Mouse (Mus musculus) regulatory T cell (primary cell): Measurements from ENCODE around the gene Bahd1.

Source experiments
- in situ Hi-C: fragments of 300-600 bp; cut with MboI, MseI; formaldehyde crosslinking; loops from one replicate; pipeline ENCODE4 v1.15.1; 2025; ENCODE audit warnings: high pct_unique_total_duplicates

Bahd1 gene

GRCm38 (mm10) chr2:118897808-118898207 lies 2.4 kb upstream of the Bahd1 start:
- in situ Hi-C loops = loop anchor here (25.0 kb wide), 1 partner anchor 136 kb away; the partner anchor contains the start of genes Ccdc9b and Phgr1

GRCm38 (mm10) chr2:118898771-118899170 lies 1.4 kb upstream of the Bahd1 start:
- in situ Hi-C loops = loop anchor here (25.0 kb wide), 1 partner anchor 136 kb away; the partner anchor contains the start of genes Ccdc9b and Phgr1

GRCm38 (mm10) chr2:118899306-118899705 lies 871 bp upstream of the Bahd1 start:
- in situ Hi-C loops = loop anchor here (25.0 kb wide), 1 partner anchor 137 kb away; the partner anchor contains the start of genes Ccdc9b and Phgr1

- in situ Hi-C loops = no loop called here
Measured at GRCm38 (mm10) chr2:118900826-118901140, 606 bp downstream of the Bahd1 start.

DNA sequence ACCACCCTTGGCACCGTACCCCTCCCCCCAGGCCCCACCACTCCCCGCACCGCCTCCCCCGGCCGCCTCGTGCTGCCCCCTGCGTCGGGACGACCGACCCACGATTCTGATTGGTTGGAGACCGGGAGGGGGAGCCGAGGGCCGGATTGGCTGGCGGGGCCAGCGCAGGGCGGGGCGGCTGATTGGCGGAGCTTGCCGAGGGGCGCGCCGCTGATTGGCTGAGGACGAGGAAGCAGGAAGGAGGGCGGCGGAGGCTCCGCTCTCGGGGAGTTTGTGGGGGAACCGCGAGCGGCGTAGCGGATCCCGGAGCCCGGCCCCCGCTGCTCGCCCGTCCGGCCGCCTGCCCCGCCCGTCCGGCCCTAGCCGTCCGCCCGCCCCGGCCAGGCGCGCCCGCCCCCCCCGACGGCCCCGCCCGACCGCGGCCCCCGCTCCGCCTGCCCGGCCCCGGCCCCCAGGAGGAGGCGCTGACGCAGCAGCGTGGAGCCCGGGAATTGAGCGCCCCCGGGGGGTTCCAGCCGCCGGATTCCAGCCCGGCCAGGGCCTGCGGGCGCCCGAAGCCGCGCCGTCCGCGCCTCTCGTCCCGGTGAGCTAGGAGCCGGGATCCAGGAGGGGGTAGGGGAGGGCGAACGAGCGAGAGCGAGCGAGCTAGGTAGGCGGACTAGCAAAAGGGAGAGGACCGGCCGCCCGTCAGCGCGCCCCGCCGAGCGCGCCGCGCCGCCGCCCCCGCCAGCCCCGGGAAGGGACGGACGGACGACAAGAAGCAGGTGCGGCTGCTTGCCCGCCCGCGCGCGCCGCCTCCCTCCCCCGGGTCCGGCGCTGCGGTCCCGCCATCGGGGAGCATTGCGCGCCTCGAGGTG lies 1.2 kb downstream of the Bahd1 start:
- in situ Hi-C loops = no loop called here

DNA sequence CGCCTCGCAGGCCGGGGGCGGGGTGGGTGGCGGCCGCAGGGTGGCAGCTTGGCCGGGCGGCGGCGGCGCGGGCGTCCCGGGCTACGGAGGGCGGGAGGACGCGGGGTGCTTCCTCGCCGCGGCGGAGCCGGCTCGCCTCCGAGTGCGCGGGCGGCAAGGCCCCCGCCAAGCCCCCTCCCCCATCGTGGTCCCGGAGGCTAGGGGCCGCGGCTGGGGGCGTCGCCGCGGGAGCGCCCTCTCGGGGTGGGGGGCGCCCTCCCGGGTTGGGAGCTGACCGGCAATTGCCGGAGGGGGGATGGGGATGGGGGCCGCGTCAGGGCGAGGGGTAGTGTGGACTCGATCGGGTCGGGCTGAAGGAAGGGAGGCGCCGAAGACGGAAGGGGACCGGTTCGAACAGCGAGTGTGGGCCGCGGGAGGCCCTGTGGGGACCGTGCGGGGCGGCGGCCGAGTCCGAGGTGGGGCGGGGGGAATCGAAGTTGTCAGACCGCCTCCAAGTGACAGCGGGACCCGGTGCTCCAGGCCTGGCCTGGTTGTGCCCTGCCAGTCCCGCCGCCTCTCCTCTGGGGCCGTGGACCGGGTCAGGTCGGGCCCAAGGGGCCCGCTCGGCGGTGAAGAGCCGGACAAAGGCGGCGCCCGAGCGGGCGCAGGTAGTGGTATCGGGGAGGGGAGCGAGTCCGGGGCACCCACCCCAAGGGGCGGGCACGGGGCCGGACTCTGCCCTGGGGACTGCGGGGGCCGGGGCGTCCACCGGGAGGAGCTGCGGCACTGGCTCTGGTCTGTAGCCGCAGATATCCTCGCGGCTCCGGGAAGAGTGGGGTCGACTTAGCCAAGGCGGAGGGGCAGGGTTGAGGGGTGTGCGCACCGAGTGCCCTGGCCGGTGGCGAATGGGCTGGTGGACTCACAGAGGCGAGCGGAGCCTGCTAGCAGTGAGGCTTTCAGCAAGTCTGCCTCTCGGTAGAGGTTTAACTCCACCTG lies 2.2 kb downstream of the Bahd1 start:
- in situ Hi-C loops = no loop called here

- in situ Hi-C loops = no loop called here
Measured at GRCm38 (mm10) chr2:118903333-118903741, 3.2 kb downstream of the Bahd1 start.

GRCm38 (mm10) chr2:118905433-118906117 lies 5.4 kb downstream of the Bahd1 start:
- in situ Hi-C loops = no loop called here

- in situ Hi-C loops = no loop called here
Measured at GRCm38 (mm10) chr2:118906118-118906492, 5.9 kb downstream of the Bahd1 start.

DNA sequence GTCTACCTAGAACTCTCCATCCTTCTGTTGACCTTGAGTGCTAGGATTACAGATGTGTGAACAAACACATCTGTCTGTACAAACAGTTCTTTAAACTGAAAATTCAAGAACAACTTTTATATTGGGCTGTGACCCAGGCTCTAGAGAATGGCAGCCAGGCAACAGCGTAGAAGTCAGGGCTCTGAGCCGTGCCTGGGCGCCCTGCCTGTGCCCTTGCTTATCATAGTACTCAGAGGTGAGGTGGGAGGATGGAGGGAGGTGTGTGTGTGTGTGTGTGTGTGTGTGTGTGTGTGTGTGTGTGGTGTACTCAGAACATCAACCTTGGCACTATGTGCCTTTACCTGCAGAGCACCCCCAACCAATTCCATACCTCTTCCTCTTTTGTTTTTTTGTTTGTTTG lies 7.6 kb downstream of the Bahd1 start:
- in situ Hi-C loops = no loop called here

GRCm38 (mm10) chr2:118909151-118909550 lies 9.0 kb downstream of the Bahd1 start:
- in situ Hi-C loops = no loop called here

DNA sequence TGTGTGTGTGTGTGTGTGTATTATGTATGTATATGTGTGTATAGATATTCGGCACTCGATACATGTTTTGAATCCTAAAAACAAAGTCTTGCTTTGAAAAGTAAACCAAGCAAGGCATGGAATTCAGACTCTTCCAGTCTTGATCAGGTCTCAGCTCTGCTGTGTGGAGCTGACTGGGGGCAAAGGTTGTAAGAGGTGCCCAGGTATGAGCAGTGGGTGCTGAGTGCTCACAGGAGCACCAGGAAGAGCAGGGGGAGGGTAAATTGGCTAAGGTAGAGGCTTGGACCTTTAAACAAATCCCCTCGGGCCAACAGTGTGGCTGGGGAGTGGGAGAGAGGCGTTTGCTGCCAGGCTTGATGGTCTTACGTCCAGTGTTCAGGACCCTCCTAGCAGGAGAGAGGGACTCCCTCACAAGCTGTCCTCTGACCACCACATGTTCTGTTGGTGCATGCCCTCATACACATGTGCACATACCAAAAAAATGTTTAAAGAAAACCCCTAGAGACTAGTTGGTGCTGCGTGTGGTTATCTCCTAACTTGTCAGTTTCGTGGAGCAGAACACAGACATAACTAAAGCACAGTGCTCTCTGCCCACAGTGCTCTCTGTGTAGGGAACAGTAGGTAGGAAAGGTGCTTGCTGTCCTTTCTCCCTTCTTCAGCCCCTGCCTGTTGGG lies 10.6 kb downstream of the Bahd1 start:
- in situ Hi-C loops = loop anchor here (5.0 kb wide), 1 partner anchor 52 kb away; no protein-coding TSS in a partner anchor

DNA sequence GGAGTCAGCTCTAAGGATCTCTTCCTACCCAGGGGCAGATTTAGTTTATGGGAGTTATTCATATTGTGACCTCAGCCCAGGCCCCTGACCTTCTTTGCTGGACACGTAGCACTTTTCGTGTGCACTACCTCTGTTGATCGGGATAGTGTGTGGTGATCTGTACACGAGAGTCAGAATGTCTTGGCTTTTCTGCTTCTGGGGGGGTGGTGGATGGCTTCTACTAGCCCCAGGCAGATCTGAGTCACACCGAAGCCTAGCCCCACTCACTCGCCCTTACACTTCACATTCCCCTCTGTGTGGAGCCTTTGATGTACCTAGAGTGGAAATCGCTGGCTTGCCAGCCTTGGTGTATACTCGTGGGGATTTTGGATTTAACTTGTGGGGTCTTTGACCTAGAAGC lies 12.5 kb downstream of the Bahd1 start:
- in situ Hi-C loops = loop anchor here (5.0 kb wide), 1 partner anchor 50 kb away; no protein-coding TSS in a partner anchor

DNA sequence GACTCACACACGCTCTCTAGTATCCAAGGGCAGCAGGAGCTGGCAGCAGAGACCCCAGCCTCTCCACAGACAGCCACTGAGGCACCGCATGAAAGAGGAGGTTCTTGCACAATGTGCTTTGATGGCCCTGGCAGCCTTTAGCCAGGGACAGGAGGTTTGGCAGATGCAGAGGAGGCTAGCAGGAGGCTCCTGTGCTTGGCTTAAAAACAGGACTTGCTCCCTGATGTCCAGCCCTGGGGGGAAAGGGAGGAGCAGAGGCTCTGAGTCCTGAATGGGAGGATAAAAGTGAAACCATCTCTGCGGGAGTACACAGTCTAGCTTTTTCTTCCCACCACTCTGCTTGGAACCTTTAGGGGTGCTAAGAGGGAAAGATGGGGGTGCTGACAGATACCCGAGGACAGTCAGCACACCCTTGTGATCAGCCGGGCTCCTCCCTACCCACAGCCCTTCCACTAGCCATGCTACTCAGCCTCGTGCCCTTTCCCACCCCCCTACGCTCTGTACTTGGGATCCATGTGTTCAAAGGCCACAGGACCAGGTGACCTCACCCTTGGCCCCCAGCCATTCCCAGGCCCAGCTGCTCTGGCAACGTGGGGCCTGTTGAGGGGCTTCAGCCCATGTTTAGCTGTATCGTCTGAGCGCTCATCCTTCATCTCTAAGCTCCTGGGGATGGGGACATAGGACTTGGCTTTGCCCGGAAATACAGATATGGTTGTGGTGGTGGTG lies 13.5 kb downstream of the Bahd1 start:
- in situ Hi-C loops = loop anchor here (5.0 kb wide), 1 partner anchor 49 kb away; no protein-coding TSS in a partner anchor

DNA sequence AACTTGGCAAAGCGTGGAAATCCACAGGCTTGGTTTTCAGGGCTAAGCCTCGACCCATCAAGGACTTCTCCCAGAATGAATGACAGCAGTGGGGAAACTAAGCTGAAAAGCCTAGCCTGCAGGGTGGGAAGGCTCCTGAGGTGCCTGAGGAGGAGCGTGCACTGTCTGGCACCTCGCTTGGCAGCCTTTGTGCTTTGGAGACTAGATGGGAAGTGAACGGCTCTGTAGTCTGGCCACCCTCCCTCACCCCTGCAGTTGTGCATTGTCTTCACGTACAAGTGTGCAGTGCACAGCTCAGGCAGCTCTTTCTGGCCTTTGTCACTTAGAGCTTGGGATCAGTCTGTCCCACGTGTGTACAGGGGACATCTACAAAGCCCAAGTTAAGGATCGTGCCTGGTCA lies 14.5 kb downstream of the Bahd1 start:
- in situ Hi-C loops = loop anchor here (5.0 kb wide), 1 partner anchor 48 kb away; no protein-coding TSS in a partner anchor

DNA sequence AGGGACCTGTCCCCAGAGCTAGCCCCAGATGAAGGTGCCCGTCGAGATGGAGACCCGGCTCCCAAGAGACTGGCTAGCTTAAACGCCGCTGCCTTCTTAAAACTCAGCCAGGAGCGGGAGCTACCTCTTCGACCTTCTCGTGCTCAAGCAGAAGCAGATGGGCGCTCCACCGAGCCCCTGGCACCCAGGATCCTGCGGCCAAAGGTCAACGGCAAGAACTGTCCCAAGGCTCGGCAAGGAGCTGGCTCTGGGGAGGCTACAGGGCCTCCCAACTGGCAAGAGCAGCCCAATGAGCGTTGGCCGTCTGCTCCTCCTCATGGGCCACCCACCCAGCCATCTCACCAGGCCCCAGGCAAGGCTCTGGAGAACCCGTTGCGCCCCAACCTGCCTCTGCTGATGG lies 16.3 kb downstream of the Bahd1 start:
- in situ Hi-C loops = no loop called here

DNA sequence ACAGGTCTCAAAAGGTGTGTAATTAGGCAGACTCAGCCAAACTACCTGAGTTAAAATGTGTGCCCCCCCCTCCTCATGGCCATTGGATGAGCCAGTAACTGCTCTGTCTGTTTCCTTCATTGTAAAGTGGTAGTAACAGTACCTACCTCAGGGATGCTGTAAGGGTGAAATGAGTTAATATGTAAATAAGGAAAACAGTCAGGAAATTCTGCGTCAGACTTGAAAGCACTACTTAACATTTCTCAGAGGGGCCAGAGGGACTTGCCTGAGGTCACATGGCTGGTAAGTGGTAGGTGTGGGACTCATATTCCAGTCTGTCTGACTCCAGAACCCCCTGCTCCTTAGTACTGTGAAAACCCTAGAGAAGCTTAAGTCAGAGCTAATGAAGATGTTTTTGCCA lies 18.4 kb downstream of the Bahd1 start:
- in situ Hi-C loops = no loop called here

DNA sequence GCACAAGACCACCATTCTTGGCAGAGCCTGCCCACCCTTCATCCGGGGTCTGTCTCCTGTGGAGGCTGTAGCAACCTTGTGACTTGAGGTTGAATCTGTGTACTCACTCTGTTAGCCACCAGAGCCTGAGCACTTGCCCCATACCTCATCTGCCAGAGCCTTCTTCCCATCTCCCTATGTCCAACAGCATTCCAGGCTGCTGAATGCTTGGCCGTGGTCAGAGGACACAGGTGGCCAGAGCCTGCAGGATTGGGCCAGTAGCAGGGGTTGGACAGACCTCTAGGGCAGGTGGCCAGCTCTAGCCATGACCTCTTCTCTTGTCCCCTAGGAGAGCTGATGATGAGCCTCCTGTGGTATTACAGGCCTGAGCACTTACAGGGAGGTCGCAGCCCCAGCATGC lies 20.3 kb downstream of the Bahd1 start:
- in situ Hi-C loops = no loop called here

DNA sequence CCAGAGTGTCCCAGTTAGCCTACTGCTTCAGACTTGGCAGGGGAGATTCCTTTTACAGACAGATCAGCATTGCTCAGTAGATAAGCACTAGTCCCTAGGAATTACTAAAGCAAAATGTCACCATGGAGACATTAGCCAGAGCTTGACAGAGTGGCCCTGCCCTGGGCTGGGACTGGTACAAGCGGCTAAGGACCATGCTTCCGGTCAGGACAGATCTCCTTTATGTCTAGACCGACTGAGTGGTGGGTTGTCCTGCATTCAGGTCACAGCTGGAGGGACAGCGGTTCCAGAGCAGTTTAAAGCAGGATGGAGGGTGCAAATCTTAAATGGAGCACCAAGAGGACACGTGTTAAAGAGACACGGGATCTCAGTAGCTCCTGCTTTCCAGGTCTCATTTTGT lies 25.8 kb downstream of the Bahd1 start:
- in situ Hi-C loops = no loop called here

DNA sequence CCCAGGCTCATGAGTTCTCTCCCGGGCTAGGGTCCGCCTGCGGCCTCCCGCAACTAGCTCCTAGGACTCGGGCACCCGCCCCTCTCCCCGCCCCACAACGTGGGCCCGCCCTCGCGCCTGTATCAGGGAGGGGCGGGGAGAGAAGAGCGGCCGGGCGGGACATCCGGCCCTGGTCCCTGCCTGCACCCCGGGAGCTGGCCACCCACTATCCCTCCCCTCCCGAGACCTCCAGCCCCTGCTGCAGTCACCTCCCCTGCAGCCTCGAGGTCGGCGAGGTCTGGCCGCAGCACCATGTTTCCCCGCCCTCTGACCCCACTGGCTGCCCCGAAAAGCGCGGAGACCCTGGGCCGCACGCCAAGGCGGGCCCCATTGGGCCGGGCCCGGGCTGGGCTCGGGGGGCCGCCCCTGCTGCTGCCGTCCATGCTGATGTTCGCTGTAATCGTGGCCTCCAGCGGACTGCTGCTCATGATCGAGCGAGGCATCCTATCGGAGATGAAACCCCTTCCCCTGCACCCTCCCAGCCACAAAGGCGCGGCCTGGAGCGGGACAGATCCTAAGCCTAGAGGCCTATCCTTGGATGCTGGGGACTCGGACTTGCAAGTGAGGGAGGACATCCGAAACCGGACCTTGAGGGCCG lies 26.3 kb downstream of the Bahd1 start, which contains the start of gene Chst14:
TSS of gene Chst14 (plus strand) at position 136 of the 637 bp plus-strand sequence.
- in situ Hi-C loops = no loop called here
